Mouse (Mus musculus): ENCODE results near the gene Gm20431.
"Not testable (repeated sequence)": the region's sequence is repeated elsewhere in the genome, so short reads cannot be mapped to it uniquely, and the experiment has no call there.

Gene Gm20431

GRCm38 (mm10) chr2:167659177-167659846 lies 2.0 kb downstream of the Gm20431 start:
- DNase-seq (ENCODE audit: low read depth), result no peak

GRCm38 (mm10) chr2:167658712-167659111 lies 2.6 kb downstream of the Gm20431 start:
- no peak for DNase-seq (ENCODE audit: low read depth)

- DNase-seq (ENCODE audit: low read depth), result no peak
These were observed 3.3 kb downstream of the Gm20431 start for GRCm38 (mm10) chr2:167657973-167658372.

GRCm38 (mm10) chr2:167656629-167657478 lies 4.4 kb downstream of the Gm20431 start:
- peak; percentile 93 for DNase-seq (ENCODE audit: low read depth)

- DNase-seq (ENCODE audit: low read depth), result no peak
These were observed 6.2 kb downstream of the Gm20431 start for GRCm38 (mm10) chr2:167654911-167655600.

GRCm38 (mm10) chr2:167652694-167653093 lies 8.6 kb downstream of the Gm20431 start:
- DNase-seq (ENCODE audit: low read depth), result no peak

- no peak for DNase-seq (ENCODE audit: low read depth)
These were observed 9.7 kb downstream of the Gm20431 start for GRCm38 (mm10) chr2:167651622-167652021.

GRCm38 (mm10) chr2:167649290-167650032 lies 11.8 kb downstream of the Gm20431 start:
- no peak for DNase-seq (ENCODE audit: low read depth)

- no peak for DNase-seq (ENCODE audit: low read depth)
These were observed 14.9 kb downstream of the Gm20431 start for GRCm38 (mm10) chr2:167646411-167646810.

- DNase-seq (ENCODE audit: low read depth), result not testable (repeated sequence)
These were observed 17.8 kb downstream of the Gm20431 start for GRCm38 (mm10) chr2:167643356-167644052.

GRCm38 (mm10) chr2:167642164-167642563 lies 19.1 kb downstream of the Gm20431 start:
- no peak for DNase-seq (ENCODE audit: low read depth)

- DNase-seq (ENCODE audit: low read depth), result peak; percentile 68
These were observed 20.0 kb downstream of the Gm20431 start for GRCm38 (mm10) chr2:167641337-167641736.

GRCm38 (mm10) chr2:167640279-167640678 lies 21.0 kb downstream of the Gm20431 start:
- DNase-seq (ENCODE audit: low read depth), result peak; percentile 78

GRCm38 (mm10) chr2:167634865-167635512 lies 26.3 kb downstream of the Gm20431 start:
- no peak for DNase-seq (ENCODE audit: low read depth)

GRCm38 (mm10) chr2:167634338-167634770 lies 26.9 kb downstream of the Gm20431 start:
- peak; percentile 100 for DNase-seq (ENCODE audit: low read depth)

GRCm38 (mm10) chr2:167633537-167633872 lies 27.8 kb downstream of the Gm20431 start:
- DNase-seq (ENCODE audit: low read depth), result peak; percentile 34

- peak; percentile 47 for DNase-seq (ENCODE audit: low read depth)
These were observed 28.4 kb downstream of the Gm20431 start for GRCm38 (mm10) chr2:167632731-167633536.

GRCm38 (mm10) chr2:167631591-167632448 lies 29.5 kb downstream of the Gm20431 start, which contains the start of gene Ube2v1:
Gene Ube2v1, minus strand, starts transcription at chr2:167632095.
- peak; percentile 99 for DNase-seq (ENCODE audit: low read depth)

GRCm38 (mm10) chr2:167631181-167631590 lies 30.1 kb downstream of the Gm20431 start:
- peak; percentile 52 for DNase-seq (ENCODE audit: low read depth)

Measured in induced T-regulatory cell, adult 2 months (primary cell).